Mouse (Mus musculus): Measurements from ENCODE around the gene Sorcs2.
A peak's percentile ranks its signal among the peaks of the same experiment; 100 is the strongest.

The Sorcs2 gene

DNA sequence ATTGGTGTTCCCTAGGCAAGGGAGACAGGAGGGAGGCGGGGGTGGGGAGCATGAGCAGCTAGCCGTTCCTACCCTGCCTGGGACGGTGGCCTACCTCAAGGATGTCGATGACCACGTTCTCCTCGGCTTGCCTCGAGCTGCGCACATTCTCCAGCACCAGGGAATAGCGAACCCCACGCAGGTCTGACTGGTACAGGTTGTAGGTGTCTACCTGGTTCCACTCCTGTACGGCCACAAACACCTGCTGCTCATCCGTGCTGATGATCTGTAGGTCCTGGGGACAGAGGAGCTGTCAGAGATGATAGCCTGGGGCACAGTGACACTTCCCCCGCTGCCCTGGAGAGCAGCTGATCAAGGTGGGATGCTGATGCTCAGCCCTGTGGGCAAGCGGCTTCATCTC lies 342.1 kb downstream of the Sorcs2 start:
- DNase-seq = no peak

DNA sequence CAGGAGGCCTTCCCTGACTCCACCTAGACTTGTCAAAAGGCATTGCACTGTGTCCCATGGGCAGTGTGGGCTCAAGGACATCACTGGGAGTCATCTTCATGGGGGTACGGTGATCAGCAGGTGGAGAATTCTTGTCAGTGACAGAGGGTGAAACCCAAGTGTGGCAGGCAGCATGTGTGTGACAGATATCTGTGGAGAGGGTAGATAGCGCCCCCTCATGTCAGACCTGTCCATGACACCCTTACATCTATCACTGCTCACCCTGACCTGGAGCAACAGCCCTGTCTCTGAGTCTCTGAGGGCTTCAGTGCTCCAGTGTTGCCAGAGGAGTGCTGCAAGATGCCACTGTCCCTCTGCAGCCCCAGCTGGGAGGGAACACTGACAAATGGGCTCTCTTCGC lies 343.4 kb downstream of the Sorcs2 start:
- DNase-seq = no peak

DNA sequence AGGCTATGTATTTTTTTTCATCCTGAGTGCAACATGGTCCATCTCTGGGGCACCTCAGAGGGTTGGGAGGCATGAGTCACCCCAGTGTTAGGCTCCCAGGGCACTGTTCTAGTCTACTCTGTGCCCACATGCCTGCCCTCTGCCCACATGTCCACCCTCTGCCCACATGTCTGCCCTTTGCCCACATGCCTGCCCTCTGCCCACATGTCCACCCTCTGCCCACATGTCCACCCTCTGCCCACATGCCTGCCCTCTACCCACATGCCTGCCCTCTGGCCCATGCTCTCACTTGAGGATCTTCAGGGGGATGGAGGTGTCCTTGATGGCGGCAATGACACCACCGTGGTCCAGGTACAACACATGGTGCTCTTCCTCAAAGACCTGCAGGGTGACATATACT lies 354.8 kb downstream of the Sorcs2 start:
- no peak for DNase-seq

DNA sequence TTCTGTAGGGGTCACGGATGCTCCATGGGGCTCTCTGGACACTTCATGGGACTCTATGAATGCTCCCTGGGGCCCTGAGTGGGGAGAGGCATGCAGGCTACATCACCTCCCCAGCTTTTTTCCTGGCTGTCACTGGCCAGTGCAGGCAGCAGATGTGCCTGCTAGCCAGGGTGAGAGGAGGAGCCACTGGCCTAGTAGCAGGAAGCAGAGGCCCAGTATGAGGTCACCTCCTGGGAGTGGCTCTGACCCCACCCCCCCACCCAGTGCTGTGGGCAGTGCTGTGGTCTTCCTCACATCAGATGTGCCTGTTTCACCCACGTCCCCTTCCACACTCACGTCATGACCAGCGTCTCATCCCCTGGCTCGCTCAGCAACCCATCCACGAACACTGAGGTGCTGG lies 356.2 kb downstream of the Sorcs2 start:
- DNase-seq = no peak

DNA sequence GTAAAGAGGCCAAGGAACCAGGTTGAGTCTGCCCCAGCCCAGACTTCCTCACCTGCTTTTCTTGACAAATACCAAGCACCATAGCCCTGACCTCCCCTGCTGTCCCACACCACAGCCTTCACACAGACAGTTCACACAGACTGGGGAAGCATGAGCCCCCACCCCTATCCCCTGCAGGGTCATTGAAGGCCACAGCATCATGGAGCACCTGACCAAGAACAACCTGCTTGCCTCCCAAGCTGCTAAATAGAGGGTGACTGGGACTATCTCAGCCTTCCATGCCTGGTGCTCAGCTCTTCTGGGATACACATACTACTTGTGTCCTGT lies 356.7 kb downstream of the Sorcs2 start:
- no peak for DNase-seq

DNA sequence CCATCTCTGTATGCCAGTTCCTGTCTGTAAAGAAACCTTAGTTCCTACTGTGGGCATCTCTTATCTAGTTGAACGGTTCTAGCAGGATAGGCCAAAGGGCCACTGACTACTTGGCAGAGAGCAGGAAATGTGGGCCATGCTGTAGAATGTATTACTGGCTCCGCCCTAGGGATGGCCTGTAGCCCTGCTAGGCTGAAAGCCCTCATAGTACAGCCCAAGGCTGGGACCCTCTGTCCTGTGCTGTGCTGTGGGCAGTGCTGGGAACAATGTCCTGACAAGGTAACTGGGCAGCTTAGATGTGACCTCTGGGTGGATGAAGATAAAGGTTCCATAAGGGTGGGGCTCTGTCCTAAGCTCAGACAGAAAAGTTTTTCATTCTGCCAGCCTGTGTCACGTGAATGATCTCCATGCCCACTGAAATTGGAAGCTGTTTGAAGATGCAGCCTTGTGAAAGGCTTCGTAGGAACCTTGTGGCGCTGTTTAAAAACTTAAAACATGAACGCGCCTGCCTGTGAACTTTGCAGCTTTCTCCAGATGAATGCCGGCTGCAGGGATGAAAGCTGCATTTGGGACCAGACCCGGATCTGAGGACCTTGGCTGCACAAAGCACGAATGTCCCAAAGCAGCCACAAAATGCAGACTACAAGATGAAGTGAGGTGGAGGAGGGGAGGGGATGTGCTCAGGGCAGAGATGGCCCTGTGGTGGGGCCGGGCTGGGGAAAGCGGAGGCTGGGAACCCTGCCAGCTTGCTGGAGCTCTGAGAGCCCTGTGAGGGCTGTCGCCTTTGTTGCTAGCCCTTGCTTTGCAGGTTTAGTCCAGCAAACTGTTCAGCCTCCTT lies 357.3 kb downstream of the Sorcs2 start:
- DNase-seq = no peak

DNA sequence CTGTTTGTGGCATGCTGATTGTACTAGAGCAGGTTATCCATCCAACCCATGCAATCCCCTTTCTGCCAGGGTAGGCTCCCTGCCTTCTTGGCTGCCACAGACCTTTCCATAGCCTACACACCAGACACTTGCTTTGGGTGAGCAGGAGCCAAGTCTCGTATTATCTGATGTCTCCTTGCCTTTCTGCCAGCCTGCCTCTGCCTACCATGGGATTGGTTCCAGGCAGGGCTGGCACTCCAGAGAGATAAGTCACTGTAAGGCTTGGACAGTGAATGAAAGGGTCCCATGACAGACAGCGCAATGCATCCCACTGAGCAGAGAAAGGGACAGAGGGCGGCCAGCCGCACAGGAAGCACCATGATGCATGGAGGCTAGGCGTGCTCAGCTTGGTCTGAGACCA lies 358.3 kb downstream of the Sorcs2 start:
- no peak for DNase-seq

DNA sequence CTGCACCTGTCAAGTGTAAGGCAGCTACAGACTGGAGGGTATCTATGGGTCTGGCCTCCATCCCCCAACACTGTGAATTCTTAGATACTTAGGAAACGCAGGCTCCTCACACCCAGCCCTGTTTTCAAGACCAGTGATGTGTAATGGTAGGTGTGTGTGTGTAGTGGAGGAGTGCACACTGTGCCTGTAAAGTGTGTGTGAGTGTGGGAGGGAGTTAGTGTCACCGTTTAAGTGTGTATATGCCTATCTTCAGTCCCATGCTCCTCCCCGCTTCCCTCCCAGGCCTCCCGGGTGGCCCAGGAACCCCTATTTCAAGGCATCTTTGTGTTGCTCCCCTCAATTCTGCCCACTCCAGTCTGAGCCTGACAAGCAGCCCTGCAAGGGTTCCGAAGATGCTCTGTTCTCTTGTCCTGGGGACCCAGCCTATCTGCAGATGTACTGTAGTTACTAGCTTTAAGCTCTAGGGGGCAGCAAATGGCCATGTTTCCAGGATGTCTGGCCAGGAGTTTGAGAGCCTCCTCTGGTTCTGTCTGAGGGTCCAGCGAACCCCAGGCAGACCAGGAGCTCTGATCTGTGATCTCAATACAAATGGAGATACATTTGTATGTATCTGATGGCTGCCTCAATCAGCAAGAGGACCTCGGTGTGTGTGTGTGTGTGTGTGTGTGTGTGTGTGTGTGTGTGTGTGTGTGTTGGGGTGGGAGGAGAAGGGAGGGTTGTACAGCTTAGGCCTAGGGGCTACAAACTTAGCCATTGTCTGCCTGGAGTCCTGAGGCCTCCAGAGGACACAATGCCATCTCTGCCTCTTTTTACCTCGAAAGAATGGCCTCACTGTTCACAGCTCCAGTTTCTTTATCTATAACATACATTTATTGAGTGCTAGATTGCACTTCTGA lies 364.2 kb downstream of the Sorcs2 start:
- peak; percentile 17 to 29 for DNase-seq

DNA sequence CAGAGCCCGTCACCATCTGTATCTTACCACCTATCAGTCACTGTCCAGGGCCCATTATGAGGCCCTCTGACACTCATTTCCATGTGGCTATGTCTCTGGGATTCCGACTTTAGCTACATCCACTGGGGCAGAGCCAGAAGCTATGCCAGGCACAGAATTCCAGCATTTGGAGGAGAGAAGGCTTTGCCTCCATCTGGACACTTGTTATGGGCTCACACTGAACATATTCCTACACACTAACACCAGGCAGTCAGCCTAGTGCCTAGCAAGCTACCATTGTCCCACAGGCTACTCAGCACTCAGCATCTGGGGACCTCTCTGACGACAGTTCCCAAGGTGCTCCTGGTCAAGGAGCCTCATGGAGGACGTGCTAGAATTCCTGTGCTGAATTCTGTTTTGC lies 372.9 kb downstream of the Sorcs2 start:
- no peak for DNase-seq

DNA sequence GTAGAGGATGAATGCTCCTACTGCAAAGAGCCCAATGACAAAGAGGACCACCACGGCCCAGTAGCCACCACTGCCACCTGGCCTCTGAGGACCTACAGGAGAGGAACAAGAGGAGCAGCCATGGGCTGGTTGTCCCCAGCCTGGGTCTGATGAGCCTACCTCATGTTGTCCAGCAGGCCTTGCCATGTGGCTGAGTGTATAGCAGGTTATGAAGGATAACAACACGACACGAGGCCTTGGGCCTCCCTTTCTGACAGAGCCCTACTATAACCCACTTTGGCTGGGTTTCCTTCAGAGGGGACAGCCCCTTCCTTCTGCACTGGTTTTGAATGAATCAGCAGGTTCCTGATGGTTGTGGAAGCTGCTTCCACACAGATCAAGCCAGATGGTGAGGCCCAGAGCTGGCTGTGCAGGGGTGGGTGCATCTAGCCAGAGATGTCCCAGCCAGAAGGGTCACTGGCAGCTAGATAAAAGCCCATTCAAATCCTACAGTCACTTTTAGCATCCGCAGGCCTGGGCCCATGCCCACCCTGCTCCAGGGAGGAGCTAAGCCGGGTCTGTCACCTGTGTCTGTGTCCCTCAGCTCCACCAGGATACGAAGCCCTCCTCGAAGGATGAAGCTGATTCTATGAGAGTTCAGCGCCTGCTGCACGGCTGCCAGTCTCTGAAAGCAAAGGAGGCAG lies 373.8 kb downstream of the Sorcs2 start:
- DNase-seq = no peak

DNA sequence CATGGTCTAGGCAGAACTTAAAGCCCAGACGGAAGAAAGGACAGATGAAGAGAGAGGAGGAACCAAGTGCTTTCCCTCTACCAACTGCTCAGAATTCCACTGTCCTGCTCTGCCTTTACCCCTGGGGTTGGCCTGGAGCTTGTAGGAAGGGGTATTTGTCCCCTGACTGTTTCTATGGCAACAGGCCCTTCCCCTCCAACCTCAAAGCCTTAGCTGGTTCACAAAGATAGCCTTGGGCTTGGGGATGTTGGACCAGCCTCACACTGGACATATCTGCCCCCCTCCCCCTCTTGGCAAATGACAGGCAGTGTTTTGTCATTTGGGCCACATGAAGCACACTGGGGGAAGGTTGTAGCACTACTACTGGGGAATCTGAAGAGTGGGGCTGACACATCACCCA lies 375.6 kb downstream of the Sorcs2 start:
- DNase-seq = no peak

DNA sequence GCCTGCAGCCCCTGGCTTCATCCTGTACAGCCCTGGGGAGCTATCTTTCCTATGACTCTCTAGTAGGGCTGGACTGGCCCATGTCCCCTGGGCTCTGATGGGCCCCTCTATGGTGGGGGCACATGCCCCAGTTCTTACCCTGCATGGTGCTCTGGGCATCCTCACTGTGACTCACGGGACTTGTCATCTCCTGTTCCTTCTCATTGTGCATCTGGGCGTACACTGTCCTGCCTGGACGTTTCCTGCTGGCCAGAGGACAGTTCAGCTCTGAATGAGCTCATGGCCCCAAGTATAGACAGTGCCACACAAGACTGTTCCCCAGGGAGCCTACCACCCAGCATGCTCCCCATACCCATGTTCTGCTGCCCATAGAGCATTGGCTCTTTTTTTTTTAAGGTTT lies 376.8 kb downstream of the Sorcs2 start:
- DNase-seq = no peak

DNA sequence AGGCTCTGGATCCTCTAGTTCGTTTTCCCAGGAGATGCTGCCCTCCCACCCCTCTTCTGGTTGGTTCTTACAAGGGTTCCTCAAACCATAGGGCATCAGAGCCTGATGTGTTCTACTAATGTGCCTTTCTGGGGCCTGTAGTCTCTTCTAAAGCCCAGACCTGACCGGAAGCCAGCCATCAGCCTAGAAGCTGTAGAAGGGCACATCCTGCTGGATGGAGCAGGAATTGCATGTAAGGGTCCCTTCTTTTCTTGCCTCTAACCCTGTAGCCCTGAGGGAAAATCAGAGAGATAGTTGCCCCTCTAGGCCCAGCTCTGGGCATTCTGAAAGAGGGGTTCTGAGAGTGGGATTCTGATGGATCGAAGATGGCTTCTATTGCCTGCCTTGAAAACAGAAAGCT lies 379.6 kb downstream of the Sorcs2 start:
- DNase-seq = no peak

DNA sequence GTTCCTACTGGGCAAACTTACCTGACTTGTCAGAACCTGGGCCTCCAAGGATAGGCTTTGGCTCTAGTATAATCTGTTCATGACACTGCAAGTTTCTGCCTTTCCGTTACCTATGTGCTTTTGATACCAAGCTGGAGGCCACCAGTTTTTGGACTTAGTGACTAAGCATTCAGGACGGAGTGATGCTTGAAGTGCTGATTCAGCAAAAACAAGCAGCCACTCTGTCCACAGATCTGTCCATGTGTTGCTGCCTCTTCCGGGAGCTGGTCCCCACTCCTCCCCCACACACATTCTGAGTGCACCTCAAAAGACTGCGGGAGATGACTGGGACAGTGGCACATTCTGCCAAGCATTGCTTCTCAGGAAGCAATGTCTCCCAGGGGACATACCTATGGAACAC lies 388.5 kb downstream of the Sorcs2 start:
- no peak for DNase-seq

DNA sequence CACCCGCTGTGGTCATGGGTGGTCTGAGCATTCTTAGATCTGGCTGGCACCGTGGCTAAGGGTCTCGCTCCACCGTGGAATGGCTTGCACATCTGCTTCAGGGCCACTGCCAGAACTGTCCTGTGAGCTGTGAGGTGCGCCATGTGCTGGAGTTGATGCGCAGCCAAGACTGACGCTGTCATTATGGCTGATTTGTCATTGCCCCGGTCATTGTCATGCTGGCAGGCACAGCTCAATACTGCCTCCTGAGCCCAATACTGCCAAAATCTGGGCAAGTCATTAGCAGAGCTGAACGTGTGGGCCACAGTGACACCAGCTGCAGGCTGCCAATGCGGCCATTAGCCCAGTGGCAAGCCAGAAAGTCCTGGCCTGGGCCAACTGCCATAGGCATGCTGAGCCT lies 390.3 kb downstream of the Sorcs2 start:
- peak; percentile 25 to 27 for DNase-seq

DNA sequence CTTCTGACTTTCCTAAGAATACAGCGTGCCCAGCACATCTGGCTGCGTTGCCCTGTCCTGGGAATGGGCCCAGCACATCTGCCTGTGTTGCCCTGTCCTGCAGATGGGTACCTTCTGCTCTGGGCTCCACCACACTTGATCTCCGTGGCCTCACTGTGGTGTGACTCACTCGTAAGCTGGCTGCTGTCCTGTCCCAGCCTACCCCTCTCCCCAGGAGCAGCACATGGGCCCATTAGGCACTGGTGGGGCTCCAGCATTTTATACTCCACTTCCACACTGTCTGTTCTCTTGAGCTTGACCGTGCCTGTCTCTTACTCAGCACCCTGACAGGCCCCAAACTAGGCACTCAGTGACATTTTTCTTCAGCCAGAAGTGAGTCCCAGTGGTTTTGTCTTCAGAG lies 391.4 kb downstream of the Sorcs2 start:
- no peak for DNase-seq

DNA sequence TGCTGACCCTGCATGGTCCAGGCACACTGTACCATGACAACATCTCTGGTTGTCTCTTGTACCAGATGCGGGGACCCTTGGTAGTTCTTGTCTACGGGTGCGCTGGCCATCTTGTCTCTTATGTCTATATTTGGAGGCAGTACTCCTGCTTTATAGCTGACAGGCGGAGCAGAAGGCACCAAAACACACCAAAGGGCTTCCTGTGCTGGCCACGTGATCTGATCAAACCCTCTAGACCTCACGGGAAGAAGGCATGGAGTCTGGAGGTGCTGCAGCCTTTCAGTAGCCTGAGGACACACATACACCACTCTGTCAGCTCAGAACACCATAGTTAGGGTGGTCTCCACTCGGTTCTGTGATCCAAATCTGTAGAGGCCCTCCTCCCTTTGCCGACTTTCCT lies 391.8 kb downstream of the Sorcs2 start:
- no peak for DNase-seq

DNA sequence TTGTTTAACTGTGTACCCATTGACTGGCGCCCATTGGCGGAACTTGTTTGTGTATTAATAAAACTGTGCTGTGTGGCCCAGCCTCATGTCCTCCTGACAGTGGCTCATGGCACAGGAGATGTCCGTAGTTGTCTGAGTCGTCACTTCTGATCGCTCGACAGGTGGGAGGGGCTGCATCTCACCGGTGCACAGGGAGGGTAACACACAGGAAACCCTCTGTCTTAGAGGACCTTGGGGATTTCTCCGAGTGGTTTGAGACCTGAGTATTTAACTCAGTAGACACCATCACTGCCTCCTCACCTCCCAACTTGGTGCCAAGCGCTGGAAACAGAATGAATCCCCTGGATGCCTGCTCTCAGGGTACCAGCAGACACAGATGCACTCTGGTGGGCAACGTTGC lies 394.1 kb downstream of the Sorcs2 start:
- no peak for DNase-seq

DNA sequence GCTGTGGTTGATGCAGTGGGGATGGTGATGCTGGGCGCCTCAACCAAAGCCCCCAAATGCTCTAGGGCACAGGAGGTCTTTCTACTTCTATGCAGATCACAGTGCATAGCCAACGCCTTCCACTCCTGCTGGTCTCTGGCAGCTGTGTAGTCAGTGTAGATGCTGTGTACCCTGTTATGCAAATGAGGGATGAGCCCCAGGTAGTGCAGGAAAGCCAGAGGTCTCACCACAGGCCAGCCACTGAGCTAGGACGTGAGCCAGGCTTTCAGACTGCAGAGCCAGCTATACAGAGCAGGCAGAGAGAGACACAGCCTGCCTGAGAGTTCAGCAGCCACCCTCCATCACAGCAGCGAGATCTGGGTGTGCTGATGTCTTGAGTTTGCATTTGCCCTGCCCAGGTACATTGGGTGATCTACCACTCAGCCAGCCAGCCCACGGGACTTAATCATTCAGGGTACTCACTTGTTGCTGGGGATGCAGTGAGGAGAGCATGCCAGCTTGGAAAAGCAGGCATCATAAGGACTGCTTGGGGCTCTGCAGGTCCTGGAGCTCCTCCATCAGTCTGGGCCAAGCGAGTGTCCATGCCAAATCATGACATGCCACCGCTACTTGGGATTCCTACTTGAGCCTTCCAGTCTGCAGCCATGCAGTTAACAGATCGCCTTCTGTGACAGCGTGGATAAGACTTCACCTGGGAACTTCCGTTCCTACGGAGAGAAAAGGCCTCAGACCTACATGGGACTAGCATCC lies 407.8 kb downstream of the Sorcs2 start:
- DNase-seq = peak; percentile 58 to 67

DNA sequence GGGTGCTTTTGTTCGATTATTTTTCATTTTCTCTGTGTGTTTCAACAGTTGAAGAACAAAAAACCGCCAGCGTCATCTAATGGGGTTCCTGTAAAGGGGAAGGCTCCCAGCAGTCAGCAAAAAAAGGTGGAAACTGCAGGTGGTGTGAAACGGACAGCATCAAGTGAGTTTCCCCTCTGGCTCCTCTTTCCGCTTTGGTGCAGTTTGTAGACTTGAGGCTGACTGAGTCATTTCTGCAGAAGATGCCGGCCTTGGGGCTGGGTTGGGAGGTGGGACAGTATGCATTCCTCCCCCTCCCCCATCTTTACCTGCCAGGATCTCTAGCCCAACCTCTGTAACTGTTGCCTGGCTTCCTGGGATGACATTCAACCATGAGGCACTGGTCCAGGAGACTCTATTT lies 408.4 kb downstream of the Sorcs2 start:
- DNase-seq = no peak

DNA sequence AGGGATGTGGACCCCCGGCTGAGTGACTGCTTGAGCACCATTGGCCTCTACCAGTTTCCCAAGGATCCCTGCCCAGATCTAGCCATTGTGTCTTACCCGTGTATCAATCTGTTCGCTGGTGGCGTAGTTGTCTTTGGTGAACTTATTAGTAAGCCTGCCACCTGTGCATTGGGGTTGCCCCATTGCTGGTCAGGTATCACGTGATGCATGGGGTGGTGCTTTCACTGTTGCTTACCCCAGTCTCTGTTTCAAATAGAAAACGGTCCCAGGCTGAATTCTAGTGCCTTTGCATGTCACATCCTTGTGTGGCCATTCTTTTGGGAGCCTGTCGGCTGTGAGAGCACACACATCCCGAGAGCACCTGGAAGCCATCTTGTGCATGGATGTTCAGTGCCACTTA lies 409.9 kb downstream of the Sorcs2 start:
- no peak for DNase-seq

DNA sequence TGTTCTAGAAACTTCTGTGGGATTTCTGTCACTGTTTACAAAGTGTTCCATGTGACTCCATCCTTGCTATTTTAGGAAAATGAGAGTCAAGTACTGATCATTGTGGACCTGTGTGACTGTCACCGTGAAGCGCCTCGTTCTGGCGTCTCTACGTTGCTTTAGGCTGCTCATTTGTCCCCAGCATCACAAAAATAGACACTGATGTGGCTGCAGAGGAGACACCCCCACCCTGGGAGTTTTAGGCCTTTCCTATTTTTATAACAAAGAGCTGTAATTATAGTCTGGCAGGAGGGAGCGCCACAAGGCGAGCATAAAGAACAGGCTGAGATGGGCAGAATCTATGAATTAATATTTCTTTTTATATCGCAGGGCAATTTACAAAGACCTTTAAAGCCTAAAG lies 412.3 kb downstream of the Sorcs2 start:
- no peak for DNase-seq

DNA sequence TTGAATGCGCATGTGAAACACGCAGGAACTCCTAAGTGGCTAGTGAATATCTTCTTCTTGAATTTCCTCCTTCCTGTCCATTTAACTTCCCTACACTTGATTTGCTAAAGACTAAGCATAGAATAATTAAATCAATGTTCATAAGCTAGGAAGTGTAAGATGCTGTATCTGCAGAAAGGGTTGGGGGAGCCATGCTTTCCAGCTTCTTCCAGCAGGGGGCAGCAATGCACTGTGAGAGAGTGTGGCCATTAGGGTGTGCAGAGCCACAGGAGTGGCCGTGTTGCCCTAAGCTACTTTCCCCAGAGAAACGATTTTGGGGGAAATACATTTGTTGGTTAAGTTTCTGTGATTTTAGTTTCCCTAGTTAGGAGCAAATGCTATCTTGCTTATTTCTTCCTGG lies 416.0 kb downstream of the Sorcs2 start:
- DNase-seq = peak; percentile 76 to 79

Data from cerebellum, postnatal 36 days (tissue).